Mouse (Mus musculus) adrenal gland, adult 18-20 months (tissue): ENCODE results near the gene Rb1. TPM values are rescaled to one million over a fixed set of nuclear protein-coding genes. Genes with fewer than 3 reads are reported as not detected.
A peak's percentile ranks its signal among the peaks of the same experiment; 100 is the strongest.

Experiments used
- DNase-seq, 2 experiments: peaks; one replicate each; pipeline ENCODE4 v3.0.0; 2021 to 2022; ENCODE audit warnings: low spot score in 2 of 2
- microRNA-seq, 2 experiments: library from miRNA; unstranded; fragments of <30 nt; microRNA quantifications; one replicate each; pipeline ENCODE4 v1.2.0; 2021; ENCODE audit warnings: borderline number of aligned reads in 2 of 2
- total RNA-seq, 2 experiments: library from RNA; stranded (reverse); gene quantifications; 1 replicate in 1 of 2; 2 replicates in 1 of 2; pipeline ENCODE4 v1.2.3; 2021

Gene Rb1
- total RNA-seq, 2 experiments from 2014 or later, result 19.0 to 31.7 TPM

GRCm38 (mm10) chr14:73168605-73169004, 157.0 kb downstream of the Rb1 start:
- DNase-seq, result no peak

- DNase-seq, result no peak
Measured at GRCm38 (mm10) chr14:73165136-73165535, 160.5 kb downstream of the Rb1 start.

- DNase-seq, result no peak
Measured at GRCm38 (mm10) chr14:73163363-73163998, 162.1 kb downstream of the Rb1 start.

- no peak for DNase-seq
Measured at GRCm38 (mm10) chr14:73162192-73162800, 163.3 kb downstream of the Rb1 start.

- DNase-seq, result no peak
Measured at GRCm38 (mm10) chr14:73161303-73161702, 164.3 kb downstream of the Rb1 start.

- DNase-seq, result no peak
Measured at GRCm38 (mm10) chr14:73148125-73148524, 177.5 kb downstream of the Rb1 start.

- no peak for DNase-seq
Measured at GRCm38 (mm10) chr14:73146721-73147120, 178.9 kb downstream of the Rb1 start.

GRCm38 (mm10) chr14:73145531-73145930, 180.1 kb downstream of the Rb1 start:
- DNase-seq, result no peak

GRCm38 (mm10) chr14:73143710-73144420, 181.8 kb downstream of the Rb1 start:
- no peak for DNase-seq

GRCm38 (mm10) chr14:73142896-73143709, 182.5 kb downstream of the Rb1 start:
- peak; percentile 83 to 85 for DNase-seq

GRCm38 (mm10) chr14:73142421-73142895, 183.2 kb downstream of the Rb1 start:
- peak in 1 of 2 experiments; percentile 33 for DNase-seq

- DNase-seq, result no peak
Measured at GRCm38 (mm10) chr14:73141800-73142199, 183.8 kb downstream of the Rb1 start.

GRCm38 (mm10) chr14:73139866-73140265, 185.8 kb downstream of the Rb1 start:
- DNase-seq, result no peak

GRCm38 (mm10) chr14:73138483-73138882, 187.1 kb downstream of the Rb1 start:
- no peak for DNase-seq

- no peak for DNase-seq
Measured at GRCm38 (mm10) chr14:73137234-73137633, 188.4 kb downstream of the Rb1 start.

Small RNAs within 50 kb of the gene (microRNA-seq; reads per million reads assigned to microRNA genes)
- 0 reads per million in 2 experiments for gene Mir687

Other genes starting within 250 kb of the Rb1 start
- 10 to 100 TPM; 29.5 to 51.1 TPM for gene Rcbtb2, start 202.8 kb downstream of the Rb1 start, total RNA-seq
- 1 to 10 TPM; 3.4 to 4.0 TPM for gene Lpar6, start 87.9 kb downstream of the Rb1 start, total RNA-seq
- 1,000 to 10,000 TPM; 1,124 to 1,128 TPM for gene Itm2b, start 59.5 kb upstream of the Rb1 start, total RNA-seq
- gene Med4, start 184.2 kb upstream of the Rb1 start, total RNA-seq, result 10 to 100 TPM; 22.0 to 22.8 TPM
- 100 to 1,000 TPM; 316 to 519 TPM for gene Sucla2, start 199.5 kb upstream of the Rb1 start, total RNA-seq
- 1 to 10 TPM; 7.0 to 7.4 TPM for gene Nudt15, start 222.4 kb upstream of the Rb1 start, total RNA-seq